Mouse (Mus musculus): ENCODE results near the gene Map3k10. TPM values are rescaled to one million over a fixed set of nuclear protein-coding genes. Genes with fewer than 3 reads are reported as not detected.
A peak's percentile ranks its signal among the peaks of the same experiment; 100 is the strongest.

The Map3k10 gene
- polyA plus RNA-seq, 1 experiment from 2014 or later: 8.3 TPM

GRCm38 (mm10) chr7:27675222-27675612 lies 819 bp upstream of the Map3k10 start:
- Histone ChIP-seq H3K27me3 (ENCODE audit: poor library complexity, severe bottlenecking) (no peaks in the 10 kb centered on the region), H3K4me3 (peak overlapping the region; percentile 97), H3K4me1 (peaks cover 36% of the 10 kb centered on the region), H3K27ac (peak overlapping the region; percentile 92), H3K36me3 (replicated peaks) (peaks cover 19% of the 10 kb centered on the region), H3K9me3 (no peaks in the 10 kb centered on the region)
- no peak for DNase-seq (ENCODE audit: extremely low spot score, low spot score)
- WGBS: 25% methylated on average over 14 of the region's 14 CpGs

DNA sequence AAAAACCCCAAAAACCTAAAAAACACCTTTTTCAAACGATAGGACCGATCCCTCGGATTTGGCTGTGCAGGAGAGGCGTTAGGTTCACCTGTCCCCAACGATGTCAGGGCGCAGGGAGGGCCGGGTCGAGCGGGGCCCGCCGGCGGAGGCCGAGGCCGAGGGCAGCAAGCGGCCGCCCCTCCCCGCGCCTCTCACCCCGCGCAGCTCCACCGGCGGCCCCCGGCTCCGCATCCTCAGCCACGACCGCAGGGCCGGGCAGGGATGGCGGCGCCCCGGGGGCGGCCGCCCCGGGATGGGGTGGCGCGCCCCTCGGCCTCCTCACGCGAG lies 240 bp downstream of the Map3k10 start:
- Histone ChIP-seq H3K27ac (peak overlapping the region; percentile 92), H3K9me3 (no peaks in the 10 kb centered on the region), H3K4me3 (peak overlapping the region; percentile 97), H3K4me1 (peaks cover 36% of the 10 kb centered on the region), H3K27me3 (ENCODE audit: poor library complexity, severe bottlenecking) (no peaks in the 10 kb centered on the region), H3K36me3 (replicated peaks) (peaks cover 29% of the 10 kb centered on the region)
- WGBS: under 1% methylated on average over 38 of the region's 38 CpGs
- no peak for DNase-seq (ENCODE audit: extremely low spot score, low spot score)

DNA sequence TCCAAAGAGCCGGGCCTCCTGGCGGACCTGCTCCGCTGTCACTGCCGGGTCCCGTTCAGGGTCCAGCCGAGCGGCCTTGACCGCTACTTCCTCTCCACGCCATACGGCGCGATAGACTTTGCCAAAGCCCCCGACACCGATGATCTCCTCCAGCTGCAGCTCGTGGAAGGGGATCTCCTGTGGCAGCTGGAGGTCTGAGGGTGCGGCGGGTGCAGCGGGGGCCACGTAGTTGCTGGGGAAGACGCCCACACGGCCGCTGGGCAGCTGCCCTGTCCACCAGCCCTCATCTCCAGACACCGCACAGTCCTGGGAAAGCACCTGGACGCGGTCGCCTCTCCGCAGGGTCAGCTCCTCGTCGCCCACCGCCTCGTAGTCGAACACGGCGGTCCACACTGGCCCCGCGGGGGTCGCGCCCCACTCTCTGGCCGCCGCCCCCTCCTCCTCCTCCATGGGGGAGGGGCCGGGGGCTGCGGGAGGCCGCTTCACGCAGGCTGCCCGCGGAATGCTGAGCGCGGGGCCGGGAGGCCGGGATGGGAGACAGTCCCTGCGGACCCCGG lies 745 bp downstream of the Map3k10 start:
- peak overlapping the region; percentile 97 for H3K4me3 ChIP-seq
- peaks cover 36% of the 10 kb centered on the region for H3K4me1 ChIP-seq
- no peaks in the 10 kb centered on the region for H3K9me3 ChIP-seq
- H3K36me3 ChIP-seq (replicated peaks): peaks cover 32% of the 10 kb centered on the region
- H3K27ac ChIP-seq: peak overlapping the region; percentile 92
- no peaks in the 10 kb centered on the region for H3K27me3 ChIP-seq (ENCODE audit: poor library complexity, severe bottlenecking)
- 3% methylated on average over 52 of the region's 52 CpGs for WGBS
- no peak for DNase-seq (ENCODE audit: extremely low spot score, low spot score)

GRCm38 (mm10) chr7:27673064-27673574 lies 1.3 kb downstream of the Map3k10 start:
- 64% methylated on average over 9 of the region's 9 CpGs for WGBS
- Histone ChIP-seq H3K27ac (peak overlapping the region; percentile 92), H3K4me3 (peak overlapping the region; percentile 97), H3K4me1 (peaks cover 36% of the 10 kb centered on the region), H3K36me3 (replicated peaks) (peaks cover 37% of the 10 kb centered on the region), H3K9me3 (no peaks in the 10 kb centered on the region), H3K27me3 (ENCODE audit: poor library complexity, severe bottlenecking) (no peaks in the 10 kb centered on the region)
- no peak for DNase-seq (ENCODE audit: extremely low spot score, low spot score)

DNA sequence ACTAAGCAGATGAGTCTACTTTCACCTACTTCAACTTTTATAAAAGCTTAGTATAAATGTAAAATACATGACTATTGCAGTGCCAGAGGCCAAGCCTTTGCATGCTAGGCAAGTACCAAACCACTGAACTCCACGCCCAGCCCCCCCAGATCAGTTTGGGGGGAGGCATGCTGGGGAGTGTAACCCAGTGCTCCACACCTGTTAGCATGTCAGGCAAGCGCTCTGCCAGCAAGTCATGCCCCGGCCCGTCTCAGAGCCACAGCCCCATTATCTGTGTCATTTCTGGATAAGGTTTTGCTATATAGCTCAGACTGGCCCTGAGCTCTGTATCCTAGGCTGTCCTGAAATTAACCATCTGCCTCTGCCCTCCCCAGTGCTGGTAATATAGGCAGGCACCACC lies 12.4 kb downstream of the Map3k10 start:
- H3K36me3 ChIP-seq (replicated peaks): peaks cover 68% of the 10 kb centered on the region
- WGBS: 90% methylated on average over 4 of the region's 4 CpGs
- DNase-seq (ENCODE audit: extremely low spot score, low spot score): no peak
- peaks cover 10% of the 10 kb centered on the region for H3K4me1 ChIP-seq
- H3K27me3 ChIP-seq (ENCODE audit: poor library complexity, severe bottlenecking): peaks cover 32% of the 10 kb centered on the region
- H3K9me3 ChIP-seq: no peaks in the 10 kb centered on the region
- H3K4me3 ChIP-seq: no peak overlapping the region
- no peak overlapping the region for H3K27ac ChIP-seq

- Histone ChIP-seq H3K36me3 (replicated peaks) (peaks cover 54% of the 10 kb centered on the region), H3K9me3 (no peaks in the 10 kb centered on the region), H3K27ac (no peak overlapping the region), H3K27me3 (ENCODE audit: poor library complexity, severe bottlenecking) (peaks cover 63% of the 10 kb centered on the region), H3K4me3 (no peak overlapping the region), H3K4me1 (peaks cover 20% of the 10 kb centered on the region)
- whole genome bisulfite sequencing: 66% methylated on average over 14 of the region's 14 CpGs
- no peak for DNase-seq (ENCODE audit: extremely low spot score, low spot score)
These were observed 15.4 kb downstream of the Map3k10 start for GRCm38 (mm10) chr7:27658712-27659663.

DNA sequence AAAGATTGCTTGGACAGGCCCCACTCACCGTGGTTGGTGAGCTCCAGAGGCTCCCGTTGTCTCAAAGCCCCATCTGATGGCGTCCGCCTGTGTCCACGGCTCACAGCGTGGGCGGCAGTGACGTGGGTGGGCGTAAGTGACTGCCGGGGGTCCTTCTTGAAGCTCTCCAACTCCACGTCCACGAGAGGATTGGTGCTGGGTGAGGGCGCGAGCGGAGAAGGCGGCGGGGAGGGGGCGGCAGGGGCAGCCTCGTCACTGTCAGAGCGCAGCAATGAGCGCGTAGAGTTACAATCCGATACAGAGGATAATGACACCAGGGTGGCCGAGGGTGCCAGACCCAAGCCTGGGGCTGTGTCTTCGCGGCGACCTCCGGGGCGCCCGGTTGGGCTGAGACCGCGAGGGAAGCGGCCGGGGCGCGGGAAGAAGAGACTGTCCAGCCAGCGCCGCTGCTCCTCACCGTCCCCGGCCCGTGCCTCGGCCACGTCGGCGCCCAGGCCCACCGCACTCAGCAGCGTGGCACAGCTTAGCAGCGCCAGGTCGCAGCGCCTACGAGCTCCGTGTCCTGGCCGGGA lies 16.5 kb downstream of the Map3k10 start:
- H3K27me3 ChIP-seq (ENCODE audit: poor library complexity, severe bottlenecking): peaks cover 73% of the 10 kb centered on the region
- peaks cover 26% of the 10 kb centered on the region for H3K4me1 ChIP-seq
- H3K9me3 ChIP-seq: no peaks in the 10 kb centered on the region
- 27% methylated on average over 53 of the region's 53 CpGs for WGBS
- no peak overlapping the region for H3K27ac ChIP-seq
- H3K36me3 ChIP-seq (replicated peaks): peaks cover 54% of the 10 kb centered on the region
- DNase-seq (ENCODE audit: extremely low spot score, low spot score): no peak
- H3K4me3 ChIP-seq: no peak overlapping the region

DNA sequence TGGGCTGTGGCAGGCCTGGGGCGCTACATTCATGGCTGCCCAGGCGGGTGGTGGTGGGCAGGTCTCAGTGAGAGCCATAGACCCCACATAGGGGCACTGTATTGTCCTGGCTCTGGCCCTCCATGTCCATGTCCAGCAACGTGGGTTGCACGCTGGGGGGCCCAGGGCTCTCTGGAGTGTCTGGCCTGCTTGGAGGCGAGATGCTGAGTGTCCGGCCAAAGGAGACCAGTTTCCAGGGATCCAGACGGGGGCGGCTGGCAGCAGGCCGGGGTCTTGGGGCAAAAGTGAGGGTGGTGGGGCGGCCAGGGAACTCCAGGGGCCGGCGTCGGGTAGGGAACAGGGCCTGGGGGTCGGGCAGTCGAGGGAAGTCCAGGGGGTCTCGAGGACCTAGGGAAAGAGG lies 17.8 kb downstream of the Map3k10 start:
- Histone ChIP-seq H3K27me3 (ENCODE audit: poor library complexity, severe bottlenecking) (peaks cover 84% of the 10 kb centered on the region), H3K36me3 (replicated peaks) (peaks cover 44% of the 10 kb centered on the region), H3K4me3 (no peak overlapping the region), H3K9me3 (no peaks in the 10 kb centered on the region), H3K4me1 (peaks cover 26% of the 10 kb centered on the region), H3K27ac (no peak overlapping the region)
- DNase-seq (ENCODE audit: extremely low spot score, low spot score): no peak
- 89% methylated on average over 16 of the region's 16 CpGs for WGBS

DNA sequence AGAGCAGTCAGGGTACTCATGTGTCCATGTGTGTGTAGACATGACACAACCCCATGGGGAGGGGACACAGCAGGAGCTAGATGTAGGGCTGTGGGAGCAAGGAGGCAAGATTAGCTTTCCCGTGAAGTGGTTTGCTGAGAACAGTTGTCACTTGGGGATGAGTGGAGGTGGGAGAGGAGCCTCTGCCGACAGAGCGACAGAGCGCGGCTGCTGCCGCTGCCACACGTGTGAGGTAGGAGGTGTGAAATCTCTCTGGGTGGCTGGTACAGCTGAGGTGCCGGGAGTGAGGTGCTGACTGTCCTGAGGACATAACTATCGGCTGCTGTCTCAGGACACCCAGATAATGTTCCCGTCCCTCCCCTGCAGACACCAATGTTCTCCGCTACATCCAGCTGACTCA lies 18.9 kb downstream of the Map3k10 start:
- no peaks in the 10 kb centered on the region for H3K9me3 ChIP-seq

GRCm38 (mm10) chr7:27654607-27655276 lies 19.7 kb downstream of the Map3k10 start:
- Histone ChIP-seq H3K36me3 (replicated peaks) (peaks cover 35% of the 10 kb centered on the region), H3K4me1 (peaks cover 32% of the 10 kb centered on the region), H3K9me3 (0 out of 2 replicates have a peak, but pooled peaks cover 2% of the 10 kb centered on the region), H3K27me3 (ENCODE audit: poor library complexity, severe bottlenecking) (peaks cover 81% of the 10 kb centered on the region), H3K27ac (no peak overlapping the region), H3K4me3 (peak overlapping the region; percentile 60)
- WGBS: 69% methylated on average over 20 of the region's 20 CpGs
- DNase-seq (ENCODE audit: extremely low spot score, low spot score): no peak

More for the DNA sequence above, 18.9 kb downstream of the Map3k10 start:
- Histone ChIP-seq H3K4me3 (no peak overlapping the region), H3K36me3 (replicated peaks) (peaks cover 35% of the 10 kb centered on the region), H3K27me3 (ENCODE audit: poor library complexity, severe bottlenecking) (peaks cover 86% of the 10 kb centered on the region), H3K27ac (no peak overlapping the region; the same call in 1 of the 2 replicates), H3K4me1 (peaks cover 28% of the 10 kb centered on the region)
- DNase-seq (ENCODE audit: extremely low spot score, low spot score): no peak
- 83% methylated on average over 11 of the region's 11 CpGs for WGBS

DNA sequence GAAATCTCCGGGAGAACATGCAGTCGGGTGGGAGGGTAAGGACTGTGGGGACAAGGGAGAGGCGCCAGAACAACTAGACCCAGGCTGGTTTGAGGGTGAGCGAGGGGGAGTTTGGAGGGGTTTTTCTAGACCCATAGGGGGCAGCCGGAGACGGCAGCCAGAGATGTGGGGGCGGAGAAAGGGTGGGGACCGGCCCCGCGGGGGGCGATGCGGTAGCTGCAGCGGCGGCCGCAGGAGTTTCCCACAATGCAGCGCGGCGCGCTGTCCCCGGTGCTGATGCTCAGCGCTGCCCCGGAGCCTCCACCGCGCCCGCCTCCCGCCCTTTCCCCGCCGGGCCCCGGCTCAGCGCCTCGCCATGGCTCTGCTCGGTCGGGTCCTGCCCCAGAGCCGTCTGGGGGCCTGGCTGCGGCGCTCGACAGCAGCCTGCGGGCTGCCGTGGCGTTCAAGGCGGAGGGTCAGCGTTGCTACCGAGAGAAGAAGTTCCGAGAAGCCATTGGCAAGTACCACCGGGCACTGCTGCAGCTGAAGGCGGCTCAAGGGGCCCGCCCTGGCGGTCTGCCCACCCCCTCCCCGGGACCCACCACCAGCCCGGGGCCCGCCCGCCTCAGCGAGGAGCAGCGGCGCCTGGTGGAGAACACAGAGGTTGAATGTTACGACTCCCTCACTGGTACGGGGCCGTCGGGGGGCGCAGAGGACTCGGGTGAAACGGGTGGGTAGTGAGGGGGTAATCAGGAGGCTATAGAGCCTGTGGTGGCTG lies 20.5 kb downstream of the Map3k10 start, which contains the start of gene Ttc9b:
TSS of gene Ttc9b (plus strand) at position 235 of the 757 bp plus-strand sequence.
- H3K9me3 ChIP-seq: 0 out of 2 replicates have a peak, but pooled peaks cover 4% of the 10 kb centered on the region
- peak; percentile 67 for DNase-seq (ENCODE audit: extremely low spot score, low spot score)
- peaks cover 31% of the 10 kb centered on the region for H3K36me3 ChIP-seq (replicated peaks)
- peak within 1 kb of the TSS; percentile 60 for H3K4me3 ChIP-seq
- peaks cover 73% of the 10 kb centered on the region for H3K27me3 ChIP-seq (ENCODE audit: poor library complexity, severe bottlenecking)
- WGBS: 3% methylated on average over 60 of the region's 62 CpGs
- peak within 1 kb of the TSS; percentile 71 for H3K27ac ChIP-seq
- H3K4me1 ChIP-seq: peaks cover 32% of the 10 kb centered on the region

DNA sequence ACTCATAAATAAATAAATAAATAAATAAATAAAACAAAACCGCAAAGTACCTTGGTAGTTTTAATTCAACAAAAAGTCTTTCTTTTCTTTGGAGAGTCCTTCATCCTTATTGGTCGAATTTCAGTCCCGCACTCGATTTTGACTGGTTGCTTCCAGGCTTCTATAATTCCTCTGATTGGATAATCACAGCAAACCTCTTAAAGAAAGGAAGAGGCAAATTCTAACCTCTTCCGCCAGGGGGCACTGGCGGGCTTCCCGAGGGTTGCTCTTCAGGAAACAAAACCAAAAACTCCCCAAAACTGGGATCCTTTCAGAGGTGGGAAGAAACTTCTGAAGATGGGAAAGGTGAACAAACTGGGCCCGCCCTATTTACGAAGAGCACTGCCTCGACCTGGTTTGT lies 23.4 kb downstream of the Map3k10 start:
- DNase-seq (ENCODE audit: extremely low spot score, low spot score): peak; percentile 65
- H3K36me3 ChIP-seq (replicated peaks): peaks cover 2% of the 10 kb centered on the region
- peak overlapping the region; percentile 40 for H3K4me3 ChIP-seq
- peak overlapping the region; percentile 32; the same call in 1 of the 2 replicates for H3K27ac ChIP-seq
- H3K9me3 ChIP-seq: 0 out of 2 replicates have a peak, but pooled peaks cover 4% of the 10 kb centered on the region
- 7% methylated on average over 10 of the region's 10 CpGs for WGBS
- peaks cover 43% of the 10 kb centered on the region for H3K27me3 ChIP-seq (ENCODE audit: poor library complexity, severe bottlenecking)
- peaks cover 18% of the 10 kb centered on the region for H3K4me1 ChIP-seq

Measured in forebrain, embryonic 10.5 days (tissue).